Mouse (Mus musculus) left cerebral cortex, adult 8-10 months (tissue): Measurements from ENCODE around the gene Metap1d. TPM values are rescaled to one million over a fixed set of nuclear protein-coding genes. Genes with fewer than 3 reads are reported as not detected.
A peak's percentile ranks its signal among the peaks of the same experiment; 100 is the strongest.

Source experiments
- DNase-seq, 2 experiments: peaks; one replicate each; pipeline ENCODE4 v3.0.0; 2022; ENCODE audit warnings: low spot score in 2 of 2
- total RNA-seq, 4 experiments: library from RNA; stranded (reverse); gene quantifications; 2 replicates each; pipeline ENCODE4 v1.2.4; 2022

Metap1d gene
- total RNA-seq, 4 experiments from 2014 or later: 15.4 to 20.3 (median 19.7) TPM

- DNase-seq: no peak
Measured at GRCm38 (mm10) chr2:71474345-71474744, 21.3 kb downstream of the Metap1d start.

GRCm38 (mm10) chr2:71475311-71475710 is 22.2 kb downstream of the Metap1d start:
- DNase-seq: no peak

- no peak for DNase-seq
Measured at GRCm38 (mm10) chr2:71475760-71476159, 22.7 kb downstream of the Metap1d start.

GRCm38 (mm10) chr2:71477787-71478186 is 24.7 kb downstream of the Metap1d start:
- DNase-seq: no peak

GRCm38 (mm10) chr2:71479917-71480316 is 26.8 kb downstream of the Metap1d start:
- no peak for DNase-seq

GRCm38 (mm10) chr2:71481825-71482224 is 28.7 kb downstream of the Metap1d start:
- no peak for DNase-seq

- no peak for DNase-seq
Measured at GRCm38 (mm10) chr2:71483046-71483716, 30.1 kb downstream of the Metap1d start.

GRCm38 (mm10) chr2:71483717-71484066 is 30.6 kb downstream of the Metap1d start:
- no peak for DNase-seq

GRCm38 (mm10) chr2:71491295-71491694 is 38.2 kb downstream of the Metap1d start:
- no peak for DNase-seq

- no peak for DNase-seq
Measured at GRCm38 (mm10) chr2:71493161-71493683, 40.1 kb downstream of the Metap1d start.

GRCm38 (mm10) chr2:71494503-71494902 is 41.4 kb downstream of the Metap1d start:
- DNase-seq: peak in 1 of 2 experiments; percentile 13

- DNase-seq: no peak
Measured at GRCm38 (mm10) chr2:71494971-71495370, 41.9 kb downstream of the Metap1d start.

GRCm38 (mm10) chr2:71497175-71497574 is 44.1 kb downstream of the Metap1d start:
- no peak for DNase-seq

- no peak for DNase-seq
Measured at GRCm38 (mm10) chr2:71499276-71500230, 46.5 kb downstream of the Metap1d start.

GRCm38 (mm10) chr2:71504852-71505251 is 51.8 kb downstream of the Metap1d start:
- DNase-seq: no peak

- no peak for DNase-seq
Measured at GRCm38 (mm10) chr2:71511209-71511608, 58.1 kb downstream of the Metap1d start.

GRCm38 (mm10) chr2:71512326-71512725 is 59.2 kb downstream of the Metap1d start:
- no peak for DNase-seq

GRCm38 (mm10) chr2:71516995-71517394 is 63.9 kb downstream of the Metap1d start:
- DNase-seq: no peak

- DNase-seq: no peak
Measured at GRCm38 (mm10) chr2:71517466-71518099, 64.5 kb downstream of the Metap1d start.

- DNase-seq: no peak
Measured at GRCm38 (mm10) chr2:71522871-71523270, 69.8 kb downstream of the Metap1d start.

GRCm38 (mm10) chr2:71523431-71523830 is 70.4 kb downstream of the Metap1d start:
- no peak for DNase-seq

GRCm38 (mm10) chr2:71524763-71525162 is 71.7 kb downstream of the Metap1d start:
- DNase-seq: no peak
